In the genomic region with DNA sequence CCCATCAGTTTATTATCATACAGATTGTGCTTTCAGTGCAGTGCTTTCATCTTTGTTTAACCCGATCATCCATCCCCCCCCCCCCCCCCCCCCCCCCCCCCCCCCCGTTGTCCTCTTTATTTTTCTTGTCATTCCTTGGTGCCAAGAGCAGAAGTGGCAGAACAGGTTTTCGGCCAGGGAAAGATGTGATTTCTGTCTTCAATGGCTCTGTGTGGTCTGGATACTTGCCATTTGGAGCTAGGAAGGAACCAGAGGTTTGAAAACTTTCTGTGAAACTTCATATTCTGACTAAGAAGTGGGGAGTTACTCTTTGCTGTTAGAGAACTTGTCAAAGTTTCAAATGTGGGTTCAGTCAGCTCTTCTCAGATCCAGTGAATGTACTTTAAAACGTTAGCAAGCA, we compare ENCODE assay signal across 20 mouse cellular contexts.
DNase-seq lines count a peak whose midpoint lies in the region; ATAC-seq and TF ChIP-seq lines count a peak whose summit lies in the region.
"Had no signal": no experiment of that assay in that cellular context is flagged by ENCODE, and none has a peak within 500 bp of the region (broad histone marks: within the 10 kb centered on the region; RNA-seq: fewer than 3 reads in every experiment).

No protein-coding gene starts in this region.

- H3K4me1 ChIP-seq in hindbrain, embryonic 14.5 days (replicated peaks; ENCODE audit: control insufficient read depth, insufficient read depth, low read length), result no peaks in the 10 kb centered on the region
- H3K4me1 ChIP-seq in hindbrain, embryonic 12.5 days, result no peaks in the 10 kb centered on the region
- H3K4me1 ChIP-seq in lung, embryonic 15.5 days, result no peaks in the 10 kb centered on the region
- peaks cover 2% of the 10 kb centered on the region; the same call in 1 of the 2 replicates for H3K4me1 ChIP-seq in lung, adult 2 months (ENCODE audit: control insufficient read depth, insufficient read depth, low read length)
- no peaks in the 10 kb centered on the region for H3K4me1 ChIP-seq in stomach, embryonic 16.5 days (ENCODE audit: control insufficient read depth, insufficient read depth, low read length)
- H3K4me1 ChIP-seq in stomach, postnatal 0 days (replicated peaks; ENCODE audit: control insufficient read depth, insufficient read depth), result no peaks in the 10 kb centered on the region
- H3K4me1 ChIP-seq: embryonic facial prominence, embryonic 13.5 days; forebrain, embryonic 13.5 days; heart, embryonic 15.5 days had no signal

- no peak overlapping the region for H3K4me3 ChIP-seq in hindbrain, embryonic 14.5 days (replicated peaks; ENCODE audit: low read length)
- H3K4me3 ChIP-seq in hindbrain, embryonic 12.5 days, result no peak overlapping the region
- no peak overlapping the region for H3K4me3 ChIP-seq in lung, embryonic 15.5 days
- no peak overlapping the region for H3K4me3 ChIP-seq in lung, adult 2 months (replicated peaks; ENCODE audit: extremely low read depth, low read depth, low read length)
- H3K4me3 ChIP-seq in stomach, embryonic 16.5 days (replicated peaks; ENCODE audit: low read length), result no peak overlapping the region
- no peak overlapping the region for H3K4me3 ChIP-seq in stomach, postnatal 0 days (ENCODE audit: low read depth, low read length)
- H3K4me3 ChIP-seq: embryonic facial prominence, embryonic 13.5 days; forebrain, embryonic 13.5 days; heart, adult 2 months; heart, embryonic 15.5 days had no signal

- 44% methylated on average over 3 of the region's 4 CpGs for WGBS in hindbrain, embryonic 14.5 days
- 34% methylated on average over 3 of the region's 4 CpGs for WGBS in hindbrain, embryonic 12.5 days
- WGBS in lung, embryonic 15.5 days, result 3% methylated on average over 4 of the region's 4 CpGs
- whole genome bisulfite sequencing in lung, adult 2 months, result 11% methylated on average over 4 of the region's 4 CpGs
- 10% methylated on average over 3 of the region's 4 CpGs for WGBS in stomach, embryonic 16.5 days
- 8% methylated on average over 4 of the region's 4 CpGs for WGBS in stomach, postnatal 0 days

- H3K27me3 ChIP-seq in hindbrain, embryonic 14.5 days (ENCODE audit: control insufficient read depth, insufficient read depth, low read length), result no peaks in the 10 kb centered on the region
- H3K27me3 ChIP-seq in hindbrain, embryonic 12.5 days, result no peaks in the 10 kb centered on the region
- no peaks in the 10 kb centered on the region for H3K27me3 ChIP-seq in lung, embryonic 15.5 days
- no peaks in the 10 kb centered on the region for H3K27me3 ChIP-seq in stomach, embryonic 16.5 days (ENCODE audit: control insufficient read depth, insufficient read depth, low read length)
- H3K27me3 ChIP-seq in stomach, postnatal 0 days (ENCODE audit: control insufficient read depth, insufficient read depth, low read length), result no peaks in the 10 kb centered on the region
- H3K27me3 ChIP-seq: embryonic facial prominence, embryonic 13.5 days; forebrain, embryonic 13.5 days; heart, embryonic 15.5 days had no signal

- no peak for TF ChIP-seq CTCF in lung, adult 2 months (IDR thresholded peaks at IDR 0.05; ENCODE audit: insufficient read depth, low read length)
- no peak for TF ChIP-seq CTCF in stomach, postnatal 0 days (IDR thresholded peaks at IDR 0.05; ENCODE audit: low read depth)

- no peak for ATAC-seq in hindbrain, embryonic 14.5 days (ENCODE audit: low FRiP score)
- no peak for ATAC-seq in hindbrain, embryonic 12.5 days (ENCODE audit: low FRiP score)
- peak; percentile 31; the same call in 1 of the 2 replicates for ATAC-seq in lung, embryonic 15.5 days (ENCODE audit: borderline replicate concordance, extremely low read depth, low FRiP score, low TSS enrichment)
- no peak for ATAC-seq in stomach, embryonic 16.5 days (ENCODE audit: insufficient read depth, low FRiP score)
- no peak for ATAC-seq in stomach, postnatal 0 days (ENCODE audit: low FRiP score, low TSS enrichment)
- ATAC-seq: forebrain, embryonic 13.5 days; forebrain, postnatal 0 days; hindbrain, embryonic 16.5 days had no signal

- TF ChIP-seq EP300 in stomach, postnatal 0 days (optimal IDR thresholded peaks at IDR 0.05), result no peak

- no peak overlapping the region for H3K9ac ChIP-seq in hindbrain, embryonic 14.5 days
- H3K9ac ChIP-seq in hindbrain, embryonic 12.5 days, result no peak overlapping the region
- H3K9ac ChIP-seq in lung, embryonic 15.5 days, result no peak overlapping the region
- no peak overlapping the region for H3K9ac ChIP-seq in stomach, embryonic 16.5 days (ENCODE audit: low read length)
- no peak overlapping the region for H3K9ac ChIP-seq in stomach, postnatal 0 days (ENCODE audit: low read length)
- H3K9ac ChIP-seq: embryonic facial prominence, embryonic 13.5 days; forebrain, embryonic 13.5 days; forebrain, postnatal 0 days; heart, embryonic 15.5 days had no signal

- no peak for TF ChIP-seq POLR2A in lung, adult 2 months (IDR thresholded peaks at IDR 0.05; ENCODE audit: borderline replicate concordance, extremely low read depth, low read depth, low read length)

- no peak overlapping the region for H3K4me2 ChIP-seq in hindbrain, embryonic 14.5 days (replicated peaks)
- H3K4me2 ChIP-seq in hindbrain, embryonic 12.5 days (replicated peaks), result no peak overlapping the region
- H3K4me2 ChIP-seq in lung, embryonic 15.5 days, result no peak overlapping the region
- no peak overlapping the region for H3K4me2 ChIP-seq in stomach, embryonic 16.5 days (ENCODE audit: low read depth, low read length)
- no peak overlapping the region for H3K4me2 ChIP-seq in stomach, postnatal 0 days (replicated peaks; ENCODE audit: low read depth)
- H3K4me2 ChIP-seq: embryonic facial prominence, embryonic 13.5 days; forebrain, embryonic 13.5 days; heart, embryonic 11.5 days; heart, embryonic 15.5 days had no signal

- H3K36me3 ChIP-seq in hindbrain, embryonic 14.5 days (replicated peaks; ENCODE audit: control insufficient read depth, insufficient read depth), result no peaks in the 10 kb centered on the region
- H3K36me3 ChIP-seq in hindbrain, embryonic 12.5 days, result no peaks in the 10 kb centered on the region
- H3K36me3 ChIP-seq in lung, embryonic 15.5 days, result no peaks in the 10 kb centered on the region
- H3K36me3 ChIP-seq in stomach, embryonic 16.5 days (ENCODE audit: control insufficient read depth, insufficient read depth, low read length), result no peaks in the 10 kb centered on the region
- no peaks in the 10 kb centered on the region for H3K36me3 ChIP-seq in stomach, postnatal 0 days (ENCODE audit: control insufficient read depth, insufficient read depth, low read length)
- H3K36me3 ChIP-seq: embryonic facial prominence, embryonic 13.5 days; heart, embryonic 15.5 days had no signal

- H3K27ac ChIP-seq in hindbrain, embryonic 14.5 days, result no peak overlapping the region
- no peak overlapping the region for H3K27ac ChIP-seq in hindbrain, embryonic 12.5 days
- peak overlapping the region; percentile 58 for H3K27ac ChIP-seq in lung, embryonic 15.5 days
- H3K27ac ChIP-seq in stomach, embryonic 16.5 days (ENCODE audit: low read length), result peak overlapping the region; percentile 46; the same call in 1 of the 2 replicates
- H3K27ac ChIP-seq in stomach, postnatal 0 days (replicated peaks), result no peak overlapping the region
- H3K27ac ChIP-seq: embryonic facial prominence, embryonic 13.5 days; forebrain, embryonic 13.5 days; heart, adult 2 months; heart, embryonic 15.5 days had no signal

- no peaks in the 10 kb centered on the region for H3K9me3 ChIP-seq in hindbrain, embryonic 14.5 days (ENCODE audit: control insufficient read depth, low read length)
- no peaks in the 10 kb centered on the region for H3K9me3 ChIP-seq in hindbrain, embryonic 12.5 days (replicated peaks)
- H3K9me3 ChIP-seq in lung, embryonic 15.5 days, result no peaks in the 10 kb centered on the region
- no peaks in the 10 kb centered on the region for H3K9me3 ChIP-seq in stomach, embryonic 16.5 days (replicated peaks; ENCODE audit: control insufficient read depth, low read length)
- no peaks in the 10 kb centered on the region for H3K9me3 ChIP-seq in stomach, postnatal 0 days (ENCODE audit: control insufficient read depth, low read length)
- H3K9me3 ChIP-seq: embryonic facial prominence, embryonic 13.5 days; forebrain, embryonic 13.5 days; heart, embryonic 15.5 days had no signal

- DNase-seq in hindbrain, embryonic 14.5 days (ENCODE audit: low spot score), result peak; percentile 23
- no peak for DNase-seq in lung, adult 2 months
- no peak for DNase-seq in stomach, postnatal 0 days (ENCODE audit: low spot score)
- DNase-seq in lung, postnatal 36 days, result peak; percentile 52
- DNase-seq: adrenal gland, adult 2 months; adrenal gland, postnatal 36 days; cerebellum, adult 2 months; cerebellum, postnatal 10 days; forebrain, postnatal 0 days; gastrocnemius, postnatal 14 days; heart, adult 2 months; heart, postnatal 14 days had no signal

Comparison
In these comparisons a context has a peak if more than half of its experiments do, and no peak if none do; other contexts are left out.
1. DNase-seq: peak in hindbrain, embryonic 14.5 days (single experiment) and lung, postnatal 36 days (single experiment); none in lung, adult 2 months (single experiment) and stomach, postnatal 0 days (single experiment).
2. H3K27ac ChIP-seq: peak in lung, embryonic 15.5 days (single experiment) and stomach, embryonic 16.5 days (single experiment); none in hindbrain, embryonic 14.5 days (single experiment), hindbrain, embryonic 12.5 days (single experiment) and stomach, postnatal 0 days (single experiment).